Mouse (Mus musculus) gastrocnemius, adult 2 months (tissue): ENCODE measurements at regions not wholly inside any gene's neighbourhood (a gene's known extent, or its start where the extent isn't known, plus 50 kb on each side); places are given as distances from the start of the nearest gene placed in this dataset.
"Not testable (repeated sequence)": the region's sequence is repeated elsewhere in the genome, so short reads cannot be mapped to it uniquely, and the experiment has no call there.

ENCODE experiments used
- DNase-seq: peaks from one replicate; pipeline ENCODE4 v3.0.0; 2022
- H3K27ac ChIP-seq: fragments of 200-600 bp; 2 replicates; pipeline ENCODE4 v1.8.1; 2022; ENCODE audit warnings: mild to moderate bottlenecking
- H3K4me3 ChIP-seq: fragments of 200-600 bp; 2 replicates; pipeline ENCODE4 v1.8.1; 2022; ENCODE audit warnings: mild to moderate bottlenecking, moderate library complexity
- CTCF ChIP-seq: fragments of 200-600 bp; IDR thresholded peaks from 2 replicates; pipeline ENCODE4 v1.8.1; 2022; ENCODE audit warnings: antibody characterized with exemption, mild to moderate bottlenecking, moderate library complexity
- intact Hi-C: fragments of 180-260 bp; cut with DNase I; formaldehyde crosslinking; loops from one replicate; pipeline ENCODE4 v1.15.1; 2025

DNA sequence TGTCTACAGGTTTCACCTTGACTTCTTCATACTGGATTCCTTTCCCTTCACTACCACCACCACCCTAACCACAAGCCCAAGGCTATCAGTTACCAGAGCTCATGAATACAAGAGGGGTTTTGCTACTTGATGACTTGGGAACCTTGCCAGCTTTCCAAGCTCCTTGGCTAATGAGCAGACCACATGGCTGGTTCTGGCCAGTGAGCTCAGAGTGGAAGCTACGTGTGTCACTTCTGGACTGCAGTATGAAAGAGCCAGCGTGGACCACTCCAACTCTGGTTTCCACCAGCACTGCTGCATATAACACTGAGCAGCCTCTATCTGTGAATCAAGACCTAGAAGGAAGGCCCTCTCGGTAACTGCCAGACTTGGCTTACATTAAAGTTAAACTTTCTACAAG is 146.4 kb upstream of the 2610301B20Rik start:
- H3K27ac ChIP-seq = 0 out of 2 replicates have a peak overlapping the region, but pooled peaks have one; percentile 20
- intact Hi-C loops = no loop called here
- DNase-seq = peak; percentile 25
- no peak for TF ChIP-seq CTCF
- H3K4me3 ChIP-seq = no peak overlapping the region

DNA sequence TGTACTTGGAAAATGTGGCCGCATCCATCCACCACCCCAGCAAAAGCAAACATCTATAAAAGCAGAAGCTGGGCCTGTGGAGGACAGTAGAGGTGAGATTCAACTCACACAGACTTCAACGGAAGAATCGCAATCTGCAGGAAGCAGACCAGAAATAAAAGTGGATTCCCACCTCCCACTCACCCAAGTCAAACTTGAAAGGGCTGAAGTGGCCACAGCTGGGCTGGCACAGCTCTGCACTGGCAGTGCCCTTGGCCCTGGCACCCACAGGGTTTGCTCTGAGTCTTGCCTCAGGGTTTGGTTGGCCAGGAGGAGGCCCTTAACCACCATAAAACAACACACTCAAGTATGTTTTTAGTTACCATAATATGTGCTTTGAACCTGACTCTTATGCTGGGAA is 129.1 kb upstream of the 2610301B20Rik start:
- Histone ChIP-seq H3K4me3 (no peak overlapping the region), H3K27ac (no peak overlapping the region)
- TF ChIP-seq CTCF = no peak
- DNase-seq = no peak
- intact Hi-C loops = no loop called here

DNA sequence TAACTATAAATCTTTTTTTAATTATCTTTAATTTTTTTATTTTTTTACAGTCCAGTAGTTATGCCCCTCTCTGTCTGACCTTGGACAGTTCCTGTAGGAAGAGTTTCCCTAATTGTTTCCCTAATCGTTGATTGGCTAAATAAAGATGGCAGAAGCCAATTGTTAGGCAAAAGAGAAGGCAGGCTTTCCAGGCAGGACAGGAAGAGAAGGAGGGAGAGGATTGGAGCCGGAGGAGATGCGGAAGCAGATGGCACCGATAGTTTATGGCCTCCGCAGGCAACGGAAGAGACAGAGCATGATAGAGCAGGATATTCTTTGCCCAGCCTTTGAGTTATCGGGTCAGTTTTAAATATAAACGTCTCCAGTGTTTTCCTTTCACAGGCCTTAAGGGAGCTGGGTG is 125.5 kb upstream of the 2610301B20Rik start:
- no peak overlapping the region for H3K4me3 ChIP-seq
- no peak for DNase-seq
- no peak overlapping the region for H3K27ac ChIP-seq
- intact Hi-C loops = no loop called here
- no peak for TF ChIP-seq CTCF

DNA sequence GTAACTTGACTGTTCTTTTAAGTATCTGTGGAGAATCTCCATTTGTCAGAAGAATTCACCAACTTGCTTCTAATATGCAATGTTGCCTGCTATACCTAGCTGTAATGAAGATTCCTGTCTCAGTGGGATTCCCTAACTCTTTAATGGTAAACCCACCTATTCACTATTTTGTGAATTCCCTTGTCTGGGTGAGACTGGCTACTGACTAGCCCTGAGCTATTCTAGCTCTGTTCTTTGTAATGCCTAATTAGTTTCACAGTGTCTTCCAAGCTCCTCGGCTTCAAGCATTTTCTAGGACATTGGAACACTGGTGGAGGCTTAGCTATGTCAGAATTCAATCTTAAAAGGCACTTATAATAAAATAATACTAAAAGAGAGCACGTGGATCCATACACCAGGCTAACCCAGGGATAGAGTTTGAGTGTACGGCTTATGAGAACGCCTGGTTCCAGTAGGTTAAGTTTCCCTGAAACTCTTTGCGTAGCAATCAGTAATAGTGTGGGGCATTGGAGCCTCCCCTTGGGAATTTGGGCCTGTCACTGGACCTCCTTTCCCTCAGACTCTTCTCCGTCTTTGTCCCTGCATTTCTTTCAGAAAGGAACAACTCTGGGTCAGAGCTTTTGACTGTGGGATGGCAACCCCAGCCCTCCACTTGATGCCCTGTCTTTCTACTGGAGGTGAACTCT is 123.8 kb upstream of the 2610301B20Rik start:
- H3K4me3 ChIP-seq, intact Hi-C loops, H3K27ac ChIP-seq, DNase-seq: not testable (repeated sequence)

DNA sequence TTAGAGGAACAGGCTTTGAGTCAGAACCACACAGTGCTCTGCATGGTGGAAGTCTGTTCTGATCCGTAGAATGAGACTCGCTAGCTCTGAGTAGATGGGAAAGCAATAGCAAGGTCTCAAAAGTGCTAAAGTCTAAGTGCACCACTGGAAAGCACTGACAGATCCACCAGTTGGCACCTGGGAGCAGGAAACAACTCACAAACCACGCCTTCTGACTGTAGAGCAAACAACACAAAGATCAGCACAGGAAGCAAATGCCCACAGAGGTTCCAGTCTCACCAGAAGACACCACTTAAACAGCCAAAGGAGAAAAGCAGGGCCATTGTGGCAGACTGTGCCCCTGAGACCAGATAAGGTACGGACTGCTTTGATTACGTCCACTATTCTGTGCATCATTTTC is 121.1 kb upstream of the 2610301B20Rik start:
- no peak for TF ChIP-seq CTCF
- intact Hi-C loops = no loop called here
- no peak overlapping the region for H3K27ac ChIP-seq
- no peak overlapping the region for H3K4me3 ChIP-seq
- DNase-seq = no peak

DNA sequence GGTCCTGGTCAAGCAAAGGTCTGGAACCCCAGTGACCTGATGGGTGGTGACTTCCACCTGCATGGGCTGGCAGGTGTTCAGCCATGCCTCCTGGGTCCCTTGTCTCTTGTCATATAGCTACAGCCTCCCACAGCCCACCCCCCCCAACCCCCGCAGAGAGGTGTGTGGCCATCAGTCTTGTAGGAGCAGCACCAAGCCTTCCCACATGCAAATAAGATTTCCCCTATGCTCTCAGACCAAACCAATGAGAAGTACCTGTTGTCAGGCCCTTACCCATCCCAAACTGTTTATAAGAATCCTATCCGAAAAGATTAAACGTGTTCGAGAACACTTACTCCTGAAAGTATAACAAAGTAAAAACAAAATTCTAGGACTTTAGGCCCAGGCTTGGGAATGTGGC is 114.8 kb upstream of the 2610301B20Rik start:
- no peak for TF ChIP-seq CTCF
- H3K27ac ChIP-seq = no peak overlapping the region
- intact Hi-C loops = no loop called here
- no peak for DNase-seq
- no peak overlapping the region for H3K4me3 ChIP-seq

DNA sequence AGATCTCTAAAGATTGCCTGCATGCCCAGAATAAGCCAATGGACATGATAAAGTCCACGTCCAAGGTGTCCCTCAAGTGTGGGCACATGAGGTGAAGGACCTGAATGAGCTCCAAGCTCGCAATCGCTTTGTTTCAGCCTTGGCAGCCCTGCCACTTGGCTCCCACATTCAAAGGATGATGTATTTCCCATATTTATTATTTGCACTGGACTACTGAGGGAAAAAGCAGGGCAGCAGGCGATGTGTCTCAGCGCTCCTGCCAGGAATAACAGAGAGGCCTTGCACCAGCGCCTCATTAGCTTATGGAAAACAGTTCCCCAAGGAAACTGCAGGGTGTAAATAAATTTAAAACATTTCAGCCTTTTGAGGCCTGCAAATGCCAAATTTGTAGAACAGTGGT is 106.6 kb upstream of the 2610301B20Rik start:
- Histone ChIP-seq H3K27ac (no peak overlapping the region), H3K4me3 (no peak overlapping the region)
- intact Hi-C loops = no loop called here
- TF ChIP-seq CTCF = no peak
- DNase-seq = no peak

DNA sequence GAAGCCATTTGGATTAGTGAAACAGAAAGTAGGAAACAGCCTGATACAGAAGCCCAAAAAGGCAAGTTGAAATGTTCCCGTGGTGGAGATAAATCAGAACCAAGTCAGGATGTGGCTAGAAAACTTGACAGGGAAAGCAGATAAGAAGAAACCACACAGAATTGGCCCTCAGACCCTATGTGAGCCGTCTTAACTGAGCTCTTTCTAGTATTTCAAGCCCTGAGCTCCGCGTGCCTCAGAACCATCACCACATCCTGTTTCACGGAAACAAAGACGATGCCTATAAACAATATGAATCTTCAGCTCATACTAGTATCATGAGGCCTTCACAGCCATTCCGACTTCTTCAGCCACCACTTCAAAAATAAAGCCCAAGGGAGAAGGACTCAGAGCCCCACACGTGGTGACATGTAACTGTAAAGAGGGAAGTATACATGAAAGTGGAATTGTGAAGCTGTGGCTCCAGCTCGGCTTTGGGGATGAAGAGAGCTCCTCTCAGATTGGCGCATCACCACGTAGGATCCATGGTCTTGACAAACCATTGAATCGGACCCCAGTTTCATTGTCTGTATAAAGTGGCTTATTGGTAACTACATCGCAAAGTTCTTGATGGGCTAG is 104.2 kb upstream of the 2610301B20Rik start:
- no peak for TF ChIP-seq CTCF
- DNase-seq = no peak
- Histone ChIP-seq H3K4me3 (no peak overlapping the region), H3K27ac (no peak overlapping the region)
- intact Hi-C loops = no loop called here

DNA sequence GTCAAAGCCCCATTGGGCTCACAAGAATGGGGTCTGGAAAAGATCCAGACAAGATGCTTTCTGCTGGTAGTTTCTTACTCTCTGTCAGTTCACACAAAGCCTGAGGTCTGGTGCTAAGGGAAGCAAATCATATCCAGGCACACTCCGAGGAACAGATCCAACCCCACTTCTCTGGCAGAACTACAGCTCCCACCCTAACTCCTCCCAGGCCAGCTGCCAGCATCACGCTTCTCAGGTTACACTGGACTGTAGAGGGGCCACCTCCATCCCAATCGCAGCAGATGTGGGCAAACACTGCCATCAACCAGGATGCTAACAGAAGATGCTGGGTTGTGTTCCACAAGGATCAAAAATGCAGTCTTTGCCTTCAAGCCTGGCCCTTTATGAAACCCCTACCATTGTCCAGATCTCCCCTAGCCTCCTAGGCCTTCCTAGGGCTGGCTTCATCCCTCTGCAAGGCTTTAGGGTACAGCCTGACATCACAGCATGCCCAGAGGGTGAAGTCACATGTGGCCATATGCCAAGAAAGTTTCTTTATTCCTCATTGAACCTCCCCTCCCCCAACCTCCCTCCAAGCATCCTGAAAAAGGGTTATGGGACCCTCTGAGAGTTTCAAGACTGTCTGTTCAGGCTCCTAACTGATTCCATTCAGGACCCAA is 99.6 kb upstream of the 2610301B20Rik start:
- no peak for TF ChIP-seq CTCF
- H3K4me3 ChIP-seq = no peak overlapping the region
- intact Hi-C loops = no loop called here
- peak; percentile 47 for DNase-seq
- no peak overlapping the region for H3K27ac ChIP-seq

DNA sequence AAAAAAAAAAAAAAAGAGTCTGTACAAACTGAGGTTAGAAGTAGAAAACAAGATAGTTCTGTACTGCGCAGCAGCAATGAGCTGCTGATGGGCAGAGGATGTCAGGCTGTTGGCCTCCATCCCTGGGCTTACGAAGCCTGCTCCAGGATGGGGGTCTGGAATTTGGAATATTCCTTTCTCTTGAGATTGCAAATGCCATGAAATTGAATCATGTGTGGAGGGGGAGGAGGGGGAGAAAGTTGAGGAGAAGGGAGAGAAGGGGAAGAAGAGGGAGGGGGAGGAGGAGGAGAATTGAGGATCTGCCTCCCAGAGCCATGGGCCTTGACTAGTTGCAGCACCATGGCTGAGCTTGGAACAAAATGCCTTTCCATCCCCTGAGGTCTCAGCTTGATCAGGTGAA is 87.6 kb upstream of the 2610301B20Rik start:
- no peak for TF ChIP-seq CTCF
- H3K4me3 ChIP-seq = no peak overlapping the region
- H3K27ac ChIP-seq = no peak overlapping the region
- DNase-seq = no peak
- intact Hi-C loops = no loop called here

DNA sequence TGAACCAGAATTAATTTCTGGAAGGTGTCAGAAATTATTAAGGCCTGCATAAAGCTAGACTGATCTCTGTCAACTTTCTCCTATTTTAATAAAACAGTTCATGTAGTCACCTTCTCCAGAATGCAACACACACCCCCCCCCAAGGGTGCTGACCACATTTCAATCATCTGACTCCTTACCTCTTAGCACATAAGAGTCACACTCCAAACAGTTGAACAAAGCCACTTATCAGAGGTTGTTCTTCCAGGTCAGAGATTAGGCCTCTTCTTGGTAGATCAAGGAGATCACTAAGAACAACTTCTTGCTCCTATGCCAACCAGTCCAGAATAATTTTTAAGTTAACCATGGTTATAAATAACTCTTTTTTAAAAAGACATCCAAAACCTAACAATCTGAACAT is 86.0 kb upstream of the 2610301B20Rik start:
- Histone ChIP-seq H3K27ac (no peak overlapping the region), H3K4me3 (no peak overlapping the region)
- TF ChIP-seq CTCF = no peak
- intact Hi-C loops = no loop called here
- DNase-seq = no peak

DNA sequence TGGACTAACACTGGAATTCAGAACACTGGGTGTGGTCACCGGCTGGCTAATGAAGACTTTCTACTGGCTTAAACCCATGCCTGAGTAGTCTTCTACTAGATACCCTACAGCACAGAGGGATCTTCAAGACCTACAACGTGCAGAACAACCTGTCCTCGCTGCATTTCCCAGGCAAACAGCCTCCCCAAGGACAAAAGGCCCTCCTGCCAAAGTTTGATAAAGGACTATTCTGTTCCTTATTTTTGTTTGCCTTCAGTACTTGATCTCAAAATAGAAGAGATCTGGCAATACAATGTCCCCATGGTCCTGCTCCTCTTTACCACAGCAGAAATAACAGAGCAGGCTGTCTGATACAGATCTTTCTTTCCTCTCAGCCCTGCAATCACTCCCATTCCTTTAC is 85.2 kb upstream of the 2610301B20Rik start:
- no peak overlapping the region for H3K4me3 ChIP-seq
- DNase-seq = no peak
- no peak for TF ChIP-seq CTCF
- intact Hi-C loops = no loop called here
- no peak overlapping the region for H3K27ac ChIP-seq

DNA sequence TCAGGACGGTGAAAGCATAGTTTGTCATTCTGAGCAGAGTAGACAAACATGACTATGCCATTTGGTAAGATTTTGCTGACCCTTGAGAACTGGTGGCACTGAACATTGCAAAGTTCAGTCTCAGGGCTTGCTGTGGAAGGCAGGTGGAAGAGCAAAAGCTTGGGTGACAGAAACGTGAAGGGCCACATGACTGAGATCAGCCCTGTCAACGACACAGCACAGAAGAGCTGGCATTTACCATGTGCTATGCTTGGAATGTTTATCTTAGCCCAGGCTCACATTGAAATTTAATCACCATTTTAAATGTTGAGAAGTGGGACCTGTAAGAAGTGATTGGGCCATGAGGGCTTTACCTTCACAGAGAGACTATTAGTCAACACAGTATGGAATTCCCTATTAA is 81.7 kb upstream of the 2610301B20Rik start:
- Histone ChIP-seq H3K27ac (no peak overlapping the region), H3K4me3 (no peak overlapping the region)
- DNase-seq = no peak
- no peak for TF ChIP-seq CTCF
- intact Hi-C loops = no loop called here

DNA sequence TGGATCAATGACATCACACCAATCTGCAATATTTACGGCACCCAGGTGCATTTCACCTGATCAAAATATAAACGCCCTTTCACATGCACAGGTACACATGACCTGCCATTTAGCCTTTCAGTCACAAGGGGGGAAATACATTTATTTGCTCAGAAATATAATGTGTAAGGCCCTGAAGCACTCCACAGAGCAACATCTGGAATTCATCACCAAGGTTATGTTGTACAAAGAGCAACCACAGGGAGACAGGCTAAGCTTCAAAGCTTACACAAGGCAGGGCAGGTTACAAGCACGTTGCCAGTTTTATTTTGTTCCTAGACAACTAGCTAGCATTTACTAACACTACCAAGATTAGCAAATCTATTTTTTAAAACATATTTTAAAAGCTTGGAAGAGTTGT is 79.8 kb upstream of the 2610301B20Rik start:
- intact Hi-C loops = no loop called here
- no peak for DNase-seq
- TF ChIP-seq CTCF = no peak
- Histone ChIP-seq H3K4me3 (no peak overlapping the region), H3K27ac (no peak overlapping the region)
